Mouse (Mus musculus): ENCODE measurements around the gene Dennd4c.

DNA sequence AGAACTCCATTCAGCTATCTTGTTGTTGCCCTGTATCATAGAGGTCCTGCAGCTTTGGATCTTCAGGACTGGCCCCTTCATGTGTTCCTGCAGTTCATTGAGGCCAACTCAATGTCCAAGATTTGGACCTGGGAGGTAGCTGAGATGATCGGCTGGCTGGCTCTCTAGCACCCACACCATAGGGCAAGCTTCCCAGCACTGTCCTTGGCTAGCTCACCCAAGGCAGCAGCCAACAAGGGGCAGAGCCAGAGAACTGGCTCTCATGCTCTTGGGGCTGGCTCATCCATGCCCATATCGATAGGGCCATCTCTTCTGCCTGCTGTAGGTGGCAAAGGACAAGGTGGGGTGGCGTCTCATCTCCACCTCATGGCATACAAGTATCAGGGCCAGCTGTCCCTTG is 97.0 kb downstream of the Dennd4c start:
- TF ChIP-seq CTCF (conservative IDR thresholded peaks at IDR 0.05 in 1 of 2, IDR thresholded peaks at IDR 0.05 in 1 of 2; ENCODE audit: low read depth in 2 of 2, low read length in 2 of 2) (no peak), ZMIZ1 (IDR thresholded peaks at IDR 0.05; ENCODE audit: low read depth, low read length) (no peak), CHD2 (IDR thresholded peaks at IDR 0.05; ENCODE audit: low read length) (no peak), ELF1 (IDR thresholded peaks at IDR 0.05; ENCODE audit: low read depth, low read length) (no peak), POLR2A (IDR thresholded peaks at IDR 0.05; ENCODE audit: low read depth, low read length) (no peak), HCFC1 (IDR thresholded peaks at IDR 0.05; ENCODE audit: low read depth, low read length) (no peak), NELFE (IDR thresholded peaks at IDR 0.05; ENCODE audit: low read depth, low read length) (no peak), KAT2A (IDR thresholded peaks at IDR 0.05; ENCODE audit: insufficient replicate concordance, low read length) (no peak), UBTF (IDR thresholded peaks at IDR 0.05; ENCODE audit: low read depth, low read length) (no peak), MAZ (IDR thresholded peaks at IDR 0.05; ENCODE audit: low read depth, low read length) (no peak)
